Mouse (Mus musculus) inflammation-experienced regulatory T-cells, adult 16 weeks (primary cell): Measurements from ENCODE around the gene Slc50a1. TPM values are rescaled to one million over a fixed set of nuclear protein-coding genes. Genes with fewer than 3 reads are reported as not detected.

ENCODE experiments used
- polyA plus RNA-seq: library from polyadenylated mRNA; unstranded; fragments of 100-300 nt; shearing (Covaris generic); gene quantifications from one replicate; pipeline ENCODE4 v1.2.1, GENCODE M21; 2017

The Slc50a1 gene
- 284 TPM for polyA plus RNA-seq

GRCm38 (mm10) chr3:89270051-89270755 is at the start of gene Slc50a1:
Gene Slc50a1 (minus strand): TSS chr3:89270570.

GRCm38 (mm10) chr3:89280606-89281511 is 10.5 kb upstream of the Slc50a1 start, which contains the start of gene Efna1:
Gene Efna1 (minus strand): TSS chr3:89281142.

GRCm38 (mm10) chr3:89259076-89259475 is 11.3 kb downstream of the Slc50a1 start, which contains the start of gene Dpm3:
Gene Dpm3 (plus strand): TSS chr3:89259358.

GRCm38 (mm10) chr3:89246261-89247100 is 23.9 kb downstream of the Slc50a1 start, which contains the start of gene Trim46:
Gene Trim46 (minus strand): TSS chr3:89246309.

GRCm38 (mm10) chr3:89245688-89246171 is 24.6 kb downstream of the Slc50a1 start, which contains the start of gene Krtcap2:
Gene Krtcap2 (plus strand): TSS chr3:89245966.

GRCm38 (mm10) chr3:89228836-89229235 is 41.5 kb downstream of the Slc50a1 start, which contains the start of gene Muc1:
Gene Muc1 (plus strand): TSS chr3:89229057.

GRCm38 (mm10) chr3:89226900-89227299 is 43.5 kb downstream of the Slc50a1 start, which contains the start of gene Mtx1:
Gene Mtx1 (minus strand): TSS chr3:89227088.

Other genes with a start within 250 kb of the Slc50a1 start
- 50.1 TPM for gene Rusc1, start 177.3 kb downstream of the Slc50a1 start, polyA plus RNA-seq
- not detected for gene Gm43738, start 169.5 kb downstream of the Slc50a1 start, polyA plus RNA-seq
- gene Fdps, start 168.6 kb downstream of the Slc50a1 start, polyA plus RNA-seq: 83.7 TPM
- gene Pklr, start 134.4 kb downstream of the Slc50a1 start, polyA plus RNA-seq: not detected
- 0.77 TPM for gene Hcn3, start 110.4 kb downstream of the Slc50a1 start, polyA plus RNA-seq
- gene Clk2, start 105.8 kb downstream of the Slc50a1 start, polyA plus RNA-seq: 37.4 TPM
- 321 TPM for gene Scamp3, start 93.1 kb downstream of the Slc50a1 start, polyA plus RNA-seq
- 277 TPM for gene Fam189b, start 87.4 kb downstream of the Slc50a1 start, polyA plus RNA-seq
- gene Gba, start 67.6 kb downstream of the Slc50a1 start, polyA plus RNA-seq: 145 TPM
- gene Thbs3, start 55.4 kb downstream of the Slc50a1 start, polyA plus RNA-seq: 1.9 TPM
- 142 TPM for gene Mtx1, start 43.5 kb downstream of the Slc50a1 start, polyA plus RNA-seq
- gene Muc1, start 41.5 kb downstream of the Slc50a1 start, polyA plus RNA-seq: 2.4 TPM
- 262 TPM for gene Krtcap2, start 24.6 kb downstream of the Slc50a1 start, polyA plus RNA-seq
- gene Trim46, start 24.3 kb downstream of the Slc50a1 start, polyA plus RNA-seq: 6.1 TPM
- 107 TPM for gene Dpm3, start 11.2 kb downstream of the Slc50a1 start, polyA plus RNA-seq
- not detected for gene Efna1, start 10.6 kb upstream of the Slc50a1 start, polyA plus RNA-seq
- gene Efna3, start 52.4 kb upstream of the Slc50a1 start, polyA plus RNA-seq: not detected
- 0.84 TPM for gene Efna4, start 67.5 kb upstream of the Slc50a1 start, polyA plus RNA-seq
- 18.6 TPM for gene Adam15, start 79.4 kb upstream of the Slc50a1 start, polyA plus RNA-seq
- gene Dcst2, start 91.4 kb upstream of the Slc50a1 start, polyA plus RNA-seq: 0.12 TPM
- 0.74 TPM for gene Dcst1, start 94.7 kb upstream of the Slc50a1 start, polyA plus RNA-seq
- gene Zbtb7b, start 124.2 kb upstream of the Slc50a1 start, polyA plus RNA-seq: 56.8 TPM
- 1.2 TPM for gene Lenep, start 132.2 kb upstream of the Slc50a1 start, polyA plus RNA-seq
- 68.8 TPM for gene Flad1, start 141.3 kb upstream of the Slc50a1 start, polyA plus RNA-seq
- 31.7 TPM for gene Cks1b, start 147.8 kb upstream of the Slc50a1 start, polyA plus RNA-seq
- gene Shc1, start 147.9 kb upstream of the Slc50a1 start, polyA plus RNA-seq: 98.3 TPM
- gene Pygo2, start 159.6 kb upstream of the Slc50a1 start, polyA plus RNA-seq: 42.2 TPM
- gene Pbxip1, start 166.1 kb upstream of the Slc50a1 start, polyA plus RNA-seq: 190 TPM
- 18.5 TPM for gene Pmvk, start 184.0 kb upstream of the Slc50a1 start, polyA plus RNA-seq
- gene Kcnn3, start 249.6 kb upstream of the Slc50a1 start, polyA plus RNA-seq: not detected